Mouse (Mus musculus): ENCODE data around the gene Rpusd3. TPM values are rescaled to one million over a fixed set of nuclear protein-coding genes. Genes with fewer than 3 reads are reported as not detected.

The Rpusd3 gene
- total RNA-seq (2014; rRNA removed) = 20.5 and 23.5 TPM in 2 replicates
- 16.9 and 20.4 TPM in 2 replicates for polyA plus RNA-seq (2015; fragmentation: Nextera tagmentation; extraction: Ambion mirVana)

DNA sequence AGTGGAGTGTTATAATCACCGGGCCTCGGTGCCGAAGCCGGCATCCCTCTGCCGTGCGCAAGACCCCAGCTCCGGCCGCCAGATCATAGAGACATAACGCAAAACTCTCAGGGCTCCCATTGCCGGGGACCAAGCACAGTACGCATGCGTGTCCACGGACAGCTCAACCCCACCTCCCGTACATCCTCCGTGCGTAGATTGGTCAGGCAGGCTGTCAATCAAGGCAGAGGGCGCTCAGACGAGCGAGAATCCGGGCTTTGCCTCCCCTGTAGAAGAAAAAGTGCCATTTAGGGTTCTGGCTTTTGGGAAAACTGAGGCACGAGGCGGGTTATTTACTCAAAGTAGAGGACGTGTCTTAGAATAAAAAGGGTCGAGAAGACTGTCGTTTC lies at the start of gene Rpusd3:
TSS of gene Rpusd3 (minus strand) at position 142 of the 389 bp plus-strand sequence.
- no peak for TF ChIP-seq CTCF (IDR thresholded peaks at IDR 0.05; ENCODE audit: low read depth)
- Histone ChIP-seq H3K9ac (peak within 1 kb of the TSS; percentile 63), H3K36me3 (ENCODE audit: insufficient read depth) (no peaks in the 10 kb centered on the region; the same call in 1 of the 2 replicates), H3K27ac (ENCODE audit: low read depth, low read length) (peak within 1 kb of the TSS; percentile 17; the same call in 1 of the 2 replicates), H3K27me3 (ENCODE audit: insufficient read depth, low read length) (no peaks in the 10 kb centered on the region), H3K4me3 (ENCODE audit: low read depth, low read length) (peak within 1 kb of the TSS; percentile 59), H3K4me2 (ENCODE audit: low read depth) (peak within 1 kb of the TSS; percentile 82), H3K4me1 (ENCODE audit: insufficient read depth) (no peaks in the 10 kb centered on the region), H3K9me3 (ENCODE audit: low read length) (no peaks in the 10 kb centered on the region)
- peak; percentile 100 for ATAC-seq
- peak; percentile 99 for DNase-seq
- under 1% methylated on average over 25 of the region's 25 CpGs for WGBS

DNA sequence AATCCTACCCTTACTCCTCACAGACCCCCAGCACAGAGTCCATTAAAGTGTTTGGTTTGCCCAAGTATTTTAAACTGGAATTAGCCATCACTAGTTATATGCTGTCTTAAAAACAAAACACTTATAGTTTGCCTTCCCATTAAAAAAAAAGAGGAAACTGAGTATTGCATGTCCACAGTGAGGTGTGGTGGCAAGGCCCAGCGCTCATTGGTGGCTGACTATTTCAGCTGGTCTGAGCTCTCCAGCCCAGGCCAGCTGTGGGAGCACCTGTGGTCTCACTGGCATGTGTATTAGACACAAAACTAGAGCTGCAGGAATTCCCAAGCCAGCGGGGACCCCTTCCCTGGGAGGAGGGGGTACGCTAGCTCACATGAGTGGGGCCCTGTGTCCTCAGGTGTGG lies 49.4 kb upstream of the Rpusd3 start:
- no peak for TF ChIP-seq CTCF (IDR thresholded peaks at IDR 0.05; ENCODE audit: low read depth)
- ATAC-seq (no peak), DNase-seq (no peak)
- Histone ChIP-seq H3K9me3 (ENCODE audit: low read length) (no peaks in the 10 kb centered on the region), H3K9ac (no peak overlapping the region), H3K4me2 (ENCODE audit: low read depth) (no peak overlapping the region), H3K27ac (ENCODE audit: low read depth, low read length) (no peak overlapping the region), H3K4me3 (ENCODE audit: low read depth, low read length) (no peak overlapping the region), H3K36me3 (ENCODE audit: insufficient read depth) (no peaks in the 10 kb centered on the region), H3K4me1 (ENCODE audit: insufficient read depth) (0 out of 2 replicates have a peak, but pooled peaks cover 4% of the 10 kb centered on the region), H3K27me3 (ENCODE audit: insufficient read depth, low read length) (peaks cover 13% of the 10 kb centered on the region)
- WGBS = 70% methylated on average over 3 of the region's 3 CpGs

DNA sequence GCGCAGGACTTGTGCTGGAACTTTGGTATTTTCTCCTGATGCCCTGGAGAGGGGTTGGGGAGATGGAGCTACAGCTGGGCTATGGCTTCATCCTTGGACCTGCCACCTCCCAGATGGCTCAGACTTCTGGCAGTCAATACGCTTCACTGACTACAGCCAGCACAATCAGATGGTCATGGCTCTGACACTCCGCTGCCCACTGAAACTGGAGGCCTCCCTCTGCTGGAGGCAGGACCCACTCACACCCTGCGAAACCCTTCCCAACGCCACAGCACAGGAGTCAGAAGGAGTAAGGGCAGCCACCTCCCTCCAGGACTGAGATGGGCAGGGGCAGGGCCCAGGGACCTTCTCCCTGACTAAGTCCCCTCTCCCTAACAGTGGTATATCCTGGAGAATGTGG lies 46.5 kb upstream of the Rpusd3 start:
- Histone ChIP-seq H3K4me1 (ENCODE audit: insufficient read depth) (0 out of 2 replicates have a peak, but pooled peaks cover 4% of the 10 kb centered on the region), H3K4me3 (ENCODE audit: low read depth, low read length) (no peak overlapping the region), H3K4me2 (ENCODE audit: low read depth) (no peak overlapping the region), H3K9me3 (ENCODE audit: low read length) (no peaks in the 10 kb centered on the region), H3K9ac (no peak overlapping the region), H3K27me3 (ENCODE audit: insufficient read depth, low read length) (peaks cover 8% of the 10 kb centered on the region), H3K36me3 (ENCODE audit: insufficient read depth) (no peaks in the 10 kb centered on the region), H3K27ac (ENCODE audit: low read depth, low read length) (no peak overlapping the region)
- DNase-seq (no peak), ATAC-seq (no peak)
- peak; percentile 32; the same call in 1 of the 2 replicates for TF ChIP-seq CTCF (IDR thresholded peaks at IDR 0.05; ENCODE audit: low read depth)
- WGBS = 54% methylated on average over 5 of the region's 5 CpGs

DNA sequence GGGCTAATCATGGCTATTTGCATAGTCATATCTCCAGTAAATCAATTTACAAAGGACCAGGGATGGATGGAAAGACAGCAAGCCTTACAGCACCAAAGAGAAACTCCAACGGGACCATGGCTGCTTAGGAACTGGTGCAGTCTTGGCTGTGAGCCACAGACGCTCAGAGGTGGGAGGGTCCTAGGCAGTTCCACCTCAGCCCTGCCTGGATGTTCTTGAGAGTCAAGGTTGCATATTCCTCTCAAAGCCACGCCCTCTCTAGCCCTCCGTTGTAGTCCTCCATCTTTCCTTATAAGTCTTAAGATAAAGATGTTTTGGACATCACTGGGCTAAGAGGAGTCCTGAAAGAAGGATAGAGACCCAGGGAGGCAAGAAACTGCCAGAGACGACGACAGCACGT lies 44.9 kb upstream of the Rpusd3 start:
- 63% methylated on average over 7 of the region's 7 CpGs for WGBS
- TF ChIP-seq CTCF (IDR thresholded peaks at IDR 0.05; ENCODE audit: low read depth) = no peak
- H3K4me1 ChIP-seq (ENCODE audit: insufficient read depth) = no peaks in the 10 kb centered on the region

DNA sequence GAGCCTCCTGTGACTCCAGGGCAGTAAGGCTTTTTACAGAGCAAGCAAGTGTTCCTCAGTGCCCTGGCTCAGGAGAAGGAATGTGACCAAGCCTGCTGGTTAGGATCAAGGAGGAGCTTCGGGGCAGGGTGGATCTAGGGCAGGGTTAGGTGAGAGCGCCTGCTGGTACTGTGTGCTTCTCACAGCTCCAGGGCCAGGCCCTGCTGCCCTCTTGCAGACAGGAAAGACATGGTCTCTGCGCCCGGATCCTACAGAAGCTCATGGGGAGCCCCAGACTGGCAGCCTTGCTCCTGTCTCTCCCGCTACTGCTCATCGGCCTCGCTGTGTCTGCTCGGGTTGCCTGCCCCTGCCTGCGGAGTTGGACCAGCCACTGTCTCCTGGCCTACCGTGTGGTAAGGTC lies 39.5 kb upstream of the Rpusd3 start:
- no peak overlapping the region for H3K4me3 ChIP-seq (ENCODE audit: low read depth, low read length)
- no peak overlapping the region for H3K9ac ChIP-seq
- no peaks in the 10 kb centered on the region for H3K9me3 ChIP-seq (ENCODE audit: low read length)
- TF ChIP-seq CTCF (IDR thresholded peaks at IDR 0.05; ENCODE audit: low read depth) = no peak
- ATAC-seq = no peak
- WGBS = 73% methylated on average over 10 of the region's 10 CpGs
- H3K27ac ChIP-seq (ENCODE audit: low read depth, low read length) = no peak overlapping the region
- H3K36me3 ChIP-seq (ENCODE audit: insufficient read depth) = no peaks in the 10 kb centered on the region
- no peaks in the 10 kb centered on the region for H3K27me3 ChIP-seq (ENCODE audit: insufficient read depth, low read length)
- no peak for DNase-seq
- H3K4me1 ChIP-seq (ENCODE audit: insufficient read depth) = no peaks in the 10 kb centered on the region
- no peak overlapping the region for H3K4me2 ChIP-seq (ENCODE audit: low read depth)

More for the DNA sequence above, 44.9 kb upstream of the Rpusd3 start:
- Histone ChIP-seq H3K27me3 (ENCODE audit: insufficient read depth, low read length) (no peaks in the 10 kb centered on the region), H3K4me2 (ENCODE audit: low read depth) (no peak overlapping the region), H3K4me3 (ENCODE audit: low read depth, low read length) (no peak overlapping the region), H3K9ac (no peak overlapping the region), H3K9me3 (ENCODE audit: low read length) (no peaks in the 10 kb centered on the region), H3K27ac (ENCODE audit: low read depth, low read length) (no peak overlapping the region), H3K36me3 (ENCODE audit: insufficient read depth) (no peaks in the 10 kb centered on the region)
- no peak for ATAC-seq
- no peak for DNase-seq

DNA sequence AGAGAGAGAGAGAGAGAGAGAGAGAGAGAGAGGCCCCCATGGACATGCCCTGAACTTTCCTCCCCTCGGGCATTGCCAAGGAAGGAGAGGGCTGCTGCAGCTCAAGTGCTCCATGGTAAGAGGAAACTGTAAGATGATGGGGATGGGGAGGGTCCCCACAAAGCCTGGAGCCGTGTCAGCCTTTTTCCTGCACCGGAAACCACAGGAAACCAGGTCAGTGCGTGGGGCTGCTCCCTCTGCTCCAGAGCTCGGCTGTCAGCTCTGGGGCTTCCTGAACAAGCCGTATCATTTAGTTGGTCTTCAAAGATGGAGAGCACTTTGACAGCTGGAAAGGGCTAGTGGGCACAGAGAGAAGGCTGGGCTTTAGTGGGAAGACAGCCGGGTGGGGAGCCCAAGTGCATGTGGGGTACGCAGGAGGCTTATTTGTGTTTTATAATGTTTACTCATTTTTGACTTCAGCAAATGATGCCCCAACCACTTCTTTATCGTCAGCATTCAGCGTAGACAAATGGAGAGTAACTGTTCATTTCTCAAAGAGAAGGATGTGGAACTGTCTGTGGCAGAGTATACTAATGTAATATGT lies 38.9 kb upstream of the Rpusd3 start, which contains the start of gene Il17re:
TSS of gene Il17re (plus strand) at position 533 of the 583 bp plus-strand sequence.
- Histone ChIP-seq H3K36me3 (ENCODE audit: insufficient read depth) (no peaks in the 10 kb centered on the region), H3K4me2 (ENCODE audit: low read depth) (no peak within 1 kb of the TSS), H3K4me3 (ENCODE audit: low read depth, low read length) (no peak within 1 kb of the TSS), H3K9ac (no peak within 1 kb of the TSS), H3K9me3 (ENCODE audit: low read length) (no peaks in the 10 kb centered on the region), H3K27me3 (ENCODE audit: insufficient read depth, low read length) (no peaks in the 10 kb centered on the region), H3K4me1 (ENCODE audit: insufficient read depth) (no peaks in the 10 kb centered on the region), H3K27ac (ENCODE audit: low read depth, low read length) (no peak within 1 kb of the TSS)
- DNase-seq = no peak
- 78% methylated on average over 10 of the region's 10 CpGs for WGBS
- no peak for TF ChIP-seq CTCF (IDR thresholded peaks at IDR 0.05; ENCODE audit: low read depth)
- no peak for ATAC-seq

DNA sequence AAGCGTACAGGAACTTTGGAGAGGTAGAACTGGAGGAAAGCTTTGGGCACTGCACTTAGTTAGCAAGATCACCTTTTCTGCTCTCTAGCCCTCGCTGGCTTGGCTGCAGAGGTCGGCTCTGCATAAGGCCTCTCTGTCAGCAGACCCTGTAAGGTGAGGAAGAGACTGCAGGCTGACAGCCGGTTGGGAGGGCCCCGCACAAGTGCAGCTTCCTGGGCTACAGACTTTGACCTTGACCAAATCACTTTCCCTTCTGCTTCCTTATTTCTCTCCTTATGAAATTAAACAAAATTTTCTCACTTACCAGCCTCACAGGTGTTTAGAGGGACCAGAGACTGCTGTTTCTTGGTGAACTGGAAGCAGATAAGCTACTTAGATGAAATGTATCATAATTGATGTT lies 35.9 kb upstream of the Rpusd3 start:
- 77% methylated on average over 5 of the region's 5 CpGs for WGBS
- no peak overlapping the region for H3K27ac ChIP-seq (ENCODE audit: low read depth, low read length)
- no peak overlapping the region for H3K4me3 ChIP-seq (ENCODE audit: low read depth, low read length)
- TF ChIP-seq CTCF (IDR thresholded peaks at IDR 0.05; ENCODE audit: low read depth) = no peak
- H3K9me3 ChIP-seq (ENCODE audit: low read length) = no peaks in the 10 kb centered on the region
- H3K9ac ChIP-seq = no peak overlapping the region
- DNase-seq (no peak), ATAC-seq (no peak)
- no peaks in the 10 kb centered on the region for H3K27me3 ChIP-seq (ENCODE audit: insufficient read depth, low read length)
- H3K36me3 ChIP-seq (ENCODE audit: insufficient read depth) = no peaks in the 10 kb centered on the region
- no peaks in the 10 kb centered on the region for H3K4me1 ChIP-seq (ENCODE audit: insufficient read depth)
- H3K4me2 ChIP-seq (ENCODE audit: low read depth) = no peak overlapping the region

All from forebrain, postnatal 0 days (tissue).